Mouse (Mus musculus): ENCODE results near the gene Clasp1. TPM values are rescaled to one million over a fixed set of nuclear protein-coding genes. Genes with fewer than 3 reads are reported as not detected.
A peak's percentile ranks its signal among the peaks of the same experiment; 100 is the strongest.

Clasp1 gene
- total and polyA plus RNA-seq, 3 experiments: 32.0 to 53.2 (median 42.2) TPM

DNA sequence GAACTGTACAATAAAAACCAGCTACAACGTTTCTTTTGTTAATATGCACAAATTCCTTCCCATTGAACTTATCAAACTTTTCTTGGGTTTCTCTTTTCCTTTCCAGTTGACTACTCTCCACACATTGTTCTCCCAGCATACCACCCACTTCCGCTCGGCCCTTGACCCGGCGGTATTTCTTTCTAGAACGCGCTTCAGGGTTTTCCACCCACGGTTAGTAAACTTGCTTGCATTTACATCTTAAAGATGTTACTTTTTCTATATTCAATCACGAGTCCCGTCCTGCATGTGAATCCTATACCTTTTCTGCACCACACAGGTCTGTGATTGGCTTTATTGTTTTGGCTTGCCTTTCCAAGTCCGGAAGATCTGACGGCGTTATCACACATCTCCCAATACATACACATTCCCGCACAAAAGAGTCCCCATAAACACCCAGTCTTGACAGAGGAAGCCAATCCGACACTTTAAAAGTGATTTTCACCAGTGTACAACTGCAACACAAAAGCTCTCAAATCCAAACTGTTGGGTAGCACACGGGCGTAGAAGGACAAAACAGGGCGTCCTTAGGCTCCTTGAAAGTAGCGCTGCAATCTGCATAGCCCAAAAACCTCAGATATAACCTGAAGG is 616 bp upstream of the Clasp1 start:
- H3K27me3 ChIP-seq (replicated peaks): no peaks in the 10 kb centered on the region
- peak overlapping the region; percentile 74 for H3K27ac ChIP-seq (ENCODE audit: insufficient read depth, low read depth)
- peak overlapping the region; percentile 30 for H3K4me2 ChIP-seq (ENCODE audit: insufficient read depth, low read depth, poor library complexity, severe bottlenecking)
- DNase-seq (ENCODE audit: extremely low read depth): peak; percentile 83
- peaks cover 2% of the 10 kb centered on the region for H3K9me3 ChIP-seq (replicated peaks; ENCODE audit: low read length)
- peak overlapping the region; percentile 86 to 91 (median 86) for H3K4me3 ChIP-seq (replicated peaks in 1 of 3; ENCODE audit: low read depth in 2 of 3, low read length in 2 of 3, poor library complexity in 1 of 3)
- H3K36me3 ChIP-seq (replicated peaks in 1 of 2; ENCODE audit: control insufficient read depth in 1 of 2, insufficient read depth in 1 of 2, low read length in 1 of 2): peaks cover 0 to 30% of the 10 kb centered on the region in 2 experiments
- in situ Hi-C loops (cut with MboI; ENCODE audit: low pct_ligation_motif_present, low pct_unique_long_range_greater_than_20kb, low sequenced_read_pairs): no loop called here
- peaks cover 36% of the 10 kb centered on the region for H3K79me2 ChIP-seq (replicated peaks; ENCODE audit: control insufficient read depth, extremely low read depth, insufficient read depth, poor library complexity, severe bottlenecking)
- dilution Hi-C loops (cut with MboI; ENCODE audit: extremely low pct_ligation_motif_present, extremely low pct_unique_long_range_greater_than_20kb, low sequenced_read_pairs): no loop called here
- peaks cover 4 to 29% of the 10 kb centered on the region in 2 experiments for H3K4me1 ChIP-seq (ENCODE audit: control insufficient read depth in 1 of 2, insufficient read depth in 2 of 2)
- TF ChIP-seq NRF1 (IDR thresholded peaks at IDR 0.05; ENCODE audit: low read depth, low read length) (no peak), GABPA (IDR thresholded peaks at IDR 0.05; ENCODE audit: insufficient replicate concordance, low read depth, low read length) (no peak), BHLHE40 (IDR thresholded peaks at IDR 0.05; ENCODE audit: low read depth, low read length) (no peak), SMC3 (IDR thresholded peaks at IDR 0.05; ENCODE audit: low read depth, low read length) (no peak), POLR2A (IDR thresholded peaks at IDR 0.05; ENCODE audit: low read depth, low read length) (no peak), RCOR1 (conservative IDR thresholded peaks at IDR 0.05; ENCODE audit: low read depth, low read length) (no peak), JUND (conservative IDR thresholded peaks at IDR 0.05; ENCODE audit: low read depth, low read length) (0 out of 2 replicates have a peak, but pooled peaks have one; percentile 25), MAFK (IDR thresholded peaks at IDR 0.05; ENCODE audit: insufficient replicate concordance, low read length) (no peak), JUN (IDR thresholded peaks at IDR 0.05; ENCODE audit: insufficient read depth, low read depth, low read length) (no peak), MXI1 (IDR thresholded peaks at IDR 0.05; ENCODE audit: low read depth, low read length) (no peak; the same call in 1 of the 2 replicates), CTCF (conservative IDR thresholded peaks at IDR 0.05 in 1 of 2, IDR thresholded peaks at IDR 0.05 in 1 of 2; ENCODE audit: low read depth in 2 of 2, low read length in 2 of 2) (no peak), MYC (IDR thresholded peaks at IDR 0.05; ENCODE audit: low read depth, low read length) (peak; percentile 71), ZNF384 (IDR thresholded peaks at IDR 0.05; ENCODE audit: low read depth, low read length) (no peak), MAX (IDR thresholded peaks at IDR 0.05; ENCODE audit: low read length) (no peak), KAT2A (IDR thresholded peaks at IDR 0.05; ENCODE audit: insufficient replicate concordance, low read length) (peak; percentile 83; the same call in 1 of the 2 replicates), ELF1 (IDR thresholded peaks at IDR 0.05; ENCODE audit: low read depth, low read length) (peak; percentile 72), MAZ (IDR thresholded peaks at IDR 0.05; ENCODE audit: low read depth, low read length) (no peak), USF1 (IDR thresholded peaks at IDR 0.05; ENCODE audit: low read depth, low read length) (no peak), HCFC1 (IDR thresholded peaks at IDR 0.05; ENCODE audit: low read depth, low read length) (peak; percentile 88), IRF4 (IDR thresholded peaks at IDR 0.05; ENCODE audit: low read depth, low read length) (no peak), TBP (conservative IDR thresholded peaks at IDR 0.05; ENCODE audit: low read depth, low read length) (peak; percentile 80), PAX5 (IDR thresholded peaks at IDR 0.05; ENCODE audit: low read length) (no peak), USF2 (conservative IDR thresholded peaks at IDR 0.05; ENCODE audit: low read depth, low read length) (no peak; the same call in 1 of the 2 replicates), ETS1 (conservative IDR thresholded peaks at IDR 0.05; ENCODE audit: low read depth, low read length) (no peak), CHD1 (IDR thresholded peaks at IDR 0.05; ENCODE audit: low read depth, low read length) (no peak), E2F4 (IDR thresholded peaks at IDR 0.05; ENCODE audit: insufficient replicate concordance, low read depth, low read length) (0 out of 2 replicates have a peak, but pooled peaks have one; percentile 60), MEF2A (IDR thresholded peaks at IDR 0.05; ENCODE audit: borderline replicate concordance, low read depth, low read length) (no peak), ZMIZ1 (IDR thresholded peaks at IDR 0.05; ENCODE audit: low read depth, low read length) (0 out of 2 replicates have a peak, but pooled peaks have one; percentile 8), RAD21 (IDR thresholded peaks at IDR 0.05; ENCODE audit: low read depth, low read length) (no peak), POLR2AphosphoS2 (IDR thresholded peaks at IDR 0.05; ENCODE audit: low read depth, low read length) (peak; percentile 70; the same call in 1 of the 2 replicates), ZC3H11A (IDR thresholded peaks at IDR 0.05; ENCODE audit: low read depth, low read length) (no peak), TCF12 (IDR thresholded peaks at IDR 0.05; ENCODE audit: low read depth, low read length) (peak; percentile 78), CHD2 (IDR thresholded peaks at IDR 0.05; ENCODE audit: low read length) (peak; percentile 77), ZKSCAN1 (IDR thresholded peaks at IDR 0.05; ENCODE audit: borderline replicate concordance, low read depth, low read length) (no peak), EP300 (IDR thresholded peaks at IDR 0.05; ENCODE audit: low read length) (no peak), NELFE (IDR thresholded peaks at IDR 0.05; ENCODE audit: low read depth, low read length) (peak; percentile 50; the same call in 1 of the 2 replicates), UBTF (IDR thresholded peaks at IDR 0.05; ENCODE audit: low read depth, low read length) (no peak), SIN3A (IDR thresholded peaks at IDR 0.05; ENCODE audit: low read length) (peak; percentile 34; the same call in 1 of the 2 replicates)
- peak overlapping the region; percentile 100 for H3K9ac ChIP-seq (ENCODE audit: insufficient read depth, low read depth)
